Mouse (Mus musculus) mouse embryonic stem cell (cell line): ENCODE measurements around the gene Rundc3a.

ENCODE experiments used
- in situ Hi-C, 2 experiments: fragments of 300-500 bp; cut with MboI; formaldehyde crosslinking; loops; 1 replicate in 1 of 2; 3 replicates in 1 of 2; pipeline ENCODE4 v1.14.3; 2019 to 2020; ENCODE audit warnings: low sequenced_read_pairs in 2 of 2, low pct_unique_long_range_greater_than_20kb in 1 of 2, mixed read lengths in 1 of 2; ENCODE audit not compliant: unreplicated experiment in 1 of 2

Gene Rundc3a

GRCm38 (mm10) chr11:102405544-102406285 lies 12.5 kb downstream of the Rundc3a start:
- in situ Hi-C loops: loop anchor here in 1 of 2 experiments (5.0 kb wide), 1 partner anchor 83 kb away; no protein-coding TSS in a partner anchor

- in situ Hi-C loops: loop anchor here in 1 of 2 experiments (5.0 kb wide), 1 partner anchor 84 kb away; no protein-coding TSS in a partner anchor
Measured at GRCm38 (mm10) chr11:102406401-102406800, 13.2 kb downstream of the Rundc3a start.

GRCm38 (mm10) chr11:102406900-102407833 lies 14.0 kb downstream of the Rundc3a start:
- in situ Hi-C loops: loop anchor here in 1 of 2 experiments (5.0 kb wide), 1 partner anchor 85 kb away; no protein-coding TSS in a partner anchor

GRCm38 (mm10) chr11:102407834-102408215 lies 14.6 kb downstream of the Rundc3a start, which contains the start of gene Slc25a39:
Gene Slc25a39, minus strand, starts transcription at chr11:102407946.
- in situ Hi-C loops: loop anchor here in 1 of 2 experiments (5.0 kb wide), 1 partner anchor 86 kb away; no protein-coding TSS in a partner anchor

- in situ Hi-C loops: loop anchor here in 1 of 2 experiments (5.0 kb wide), 1 partner anchor 86 kb away; no protein-coding TSS in a partner anchor
Measured at GRCm38 (mm10) chr11:102408344-102408876, 15.2 kb downstream of the Rundc3a start.

- in situ Hi-C loops: loop anchor here in 1 of 2 experiments (5.0 kb wide), 1 partner anchor 87 kb away; no protein-coding TSS in a partner anchor
Measured at GRCm38 (mm10) chr11:102408888-102409794, 15.9 kb downstream of the Rundc3a start.

- in situ Hi-C loops: loop anchor here (5.0 kb wide), 3 partner anchors 88 to 118 kb away; no protein-coding TSS in a partner anchor
Measured at GRCm38 (mm10) chr11:102409795-102410330, 16.7 kb downstream of the Rundc3a start.

GRCm38 (mm10) chr11:102410345-102410744 lies 17.1 kb downstream of the Rundc3a start:
- in situ Hi-C loops: loop anchor here (5.0 kb wide), 2 partner anchors 108 to 118 kb away; no protein-coding TSS in a partner anchor

GRCm38 (mm10) chr11:102411061-102411460 lies 17.9 kb downstream of the Rundc3a start:
- in situ Hi-C loops: loop anchor here (5.0 kb wide), 2 partner anchors 109 to 119 kb away; no protein-coding TSS in a partner anchor

GRCm38 (mm10) chr11:102411704-102412103 lies 18.5 kb downstream of the Rundc3a start:
- in situ Hi-C loops: loop anchor here (5.0 kb wide), 2 partner anchors 109 to 119 kb away; no protein-coding TSS in a partner anchor

- in situ Hi-C loops: loop anchor here (5.0 kb wide), 2 partner anchors 111 to 121 kb away; no protein-coding TSS in a partner anchor
Measured at GRCm38 (mm10) chr11:102413059-102413458, 19.9 kb downstream of the Rundc3a start.

- in situ Hi-C loops: no loop called here
Measured at GRCm38 (mm10) chr11:102415034-102415802, 22.0 kb downstream of the Rundc3a start.

GRCm38 (mm10) chr11:102417160-102417559 lies 24.0 kb downstream of the Rundc3a start:
- in situ Hi-C loops: no loop called here

- in situ Hi-C loops: no loop called here
Measured at GRCm38 (mm10) chr11:102418887-102419286, 25.7 kb downstream of the Rundc3a start.

- in situ Hi-C loops: no loop called here
Measured at GRCm38 (mm10) chr11:102421559-102421958, 28.4 kb downstream of the Rundc3a start.

GRCm38 (mm10) chr11:102424666-102425065 lies 31.5 kb downstream of the Rundc3a start:
- in situ Hi-C loops: no loop called here
